In genomic region chr11:104106329-104106728, GRCm38 (mm10) we compare ENCODE assay signal across 8 mouse cellular contexts. TPM values are rescaled to one million over a fixed set of nuclear protein-coding genes. Genes with fewer than 3 reads are reported as not detected.
DNase-seq lines count a peak whose midpoint lies in the region; ATAC-seq and TF ChIP-seq lines count a peak whose summit lies in the region.
"Had no signal": no experiment of that assay in that cellular context is flagged by ENCODE, and none has a peak within 500 bp of the region (broad histone marks: within the 10 kb centered on the region; RNA-seq: fewer than 3 reads in every experiment).

No protein-coding gene starts in this region.

- DNase-seq in limb, embryonic 14.5 days (ENCODE audit: low spot score) = peak; percentile 57
- DNase-seq in limb, embryonic 10.5 days (ENCODE audit: low spot score) = no peak
- DNase-seq in frontal cortex, adult 2 months (ENCODE audit: extremely low spot score in 1 of 2, low spot score in 1 of 2) = peak; percentile 34 to 82
- DNase-seq in layer of hippocampus, adult 2 months (ENCODE audit: low spot score in 2 of 2) = peak; percentile 51 to 56
- no peak for DNase-seq in Muller cell, postnatal 12 days (ENCODE audit: inconsistent ontology term)
- DNase-seq in heart, postnatal 25 days (ENCODE audit: low spot score) = no peak

- no peaks in the 10 kb centered on the region for H3K9me3 ChIP-seq in limb, embryonic 14.5 days (ENCODE audit: control insufficient read depth, low read length)
- H3K9me3 ChIP-seq in limb, embryonic 10.5 days (replicated peaks) = no peaks in the 10 kb centered on the region
- H3K9me3 ChIP-seq: neural tube, embryonic 12.5 days had no signal

- no peak for ATAC-seq in limb, embryonic 14.5 days (ENCODE audit: low FRiP score, low read depth)

- 52% methylated on average over 5 of the region's 5 CpGs for WGBS in limb, embryonic 14.5 days
- WGBS in limb, embryonic 10.5 days = 87% methylated on average over 5 of the region's 5 CpGs
- WGBS in olfactory bulb, adult 2 months = 28% methylated on average over 5 of the region's 5 CpGs

- H3K4me1 ChIP-seq in limb, embryonic 14.5 days (ENCODE audit: control insufficient read depth, insufficient read depth, low read length) = 0 out of 2 replicates have a peak, but pooled peaks cover 3% of the 10 kb centered on the region
- H3K4me1 ChIP-seq in limb, embryonic 10.5 days = peaks cover 22% of the 10 kb centered on the region
- H3K4me1 ChIP-seq in olfactory bulb, adult 2 months (ENCODE audit: control insufficient read depth, insufficient read depth, low read length) = peaks cover 36% of the 10 kb centered on the region

- intact Hi-C loops in heart, postnatal 25 days (cut with DNase I) = no loop called here

- H3K9ac ChIP-seq in limb, embryonic 14.5 days (ENCODE audit: low read depth, low read length, severe bottlenecking) = no peak overlapping the region
- H3K9ac ChIP-seq: neural tube, embryonic 12.5 days had no signal

- no peak for TF ChIP-seq POLR2A in limb, embryonic 14.5 days (IDR thresholded peaks at IDR 0.05; ENCODE audit: borderline replicate concordance, extremely low read depth, insufficient read depth, insufficient read length)
- no peak for TF ChIP-seq POLR2A in olfactory bulb, adult 2 months (IDR thresholded peaks at IDR 0.05; ENCODE audit: insufficient read depth, low read depth, low read length)

- no peaks in the 10 kb centered on the region for H3K36me3 ChIP-seq in limb, embryonic 14.5 days (ENCODE audit: control insufficient read depth, insufficient read depth, low read length)
- no peaks in the 10 kb centered on the region for H3K36me3 ChIP-seq in limb, embryonic 10.5 days
- H3K36me3 ChIP-seq: neural tube, embryonic 12.5 days had no signal

- H3K4me2 ChIP-seq in limb, embryonic 14.5 days (replicated peaks; ENCODE audit: low read depth, low read length, severe bottlenecking) = no peak overlapping the region
- H3K4me2 ChIP-seq: neural tube, embryonic 12.5 days had no signal

- no peaks in the 10 kb centered on the region for H3K27me3 ChIP-seq in limb, embryonic 14.5 days (ENCODE audit: control insufficient read depth, insufficient read depth, low read length)
- H3K27me3 ChIP-seq in limb, embryonic 10.5 days (ENCODE audit: low read depth, poor library complexity, severe bottlenecking) = 0 out of 2 replicates have a peak, but pooled peaks cover under 1% of the 10 kb centered on the region
- H3K27me3 ChIP-seq: neural tube, embryonic 12.5 days had no signal

- H3K27ac ChIP-seq in limb, embryonic 14.5 days (replicated peaks; ENCODE audit: low read depth, low read length) = no peak overlapping the region
- H3K27ac ChIP-seq in limb, embryonic 10.5 days = no peak overlapping the region
- no peak overlapping the region for H3K27ac ChIP-seq in layer of hippocampus, adult 2 months
- peak overlapping the region; percentile 32; the same call in 1 of the 2 replicates for H3K27ac ChIP-seq in olfactory bulb, adult 2 months (ENCODE audit: insufficient read depth, low read depth, low read length)
- H3K27ac ChIP-seq: neural tube, embryonic 12.5 days had no signal

- H3K4me3 ChIP-seq in limb, embryonic 14.5 days (replicated peaks; ENCODE audit: low read length) = no peak overlapping the region
- no peak overlapping the region for H3K4me3 ChIP-seq in limb, embryonic 10.5 days
- H3K4me3 ChIP-seq in layer of hippocampus, adult 2 months = no peak overlapping the region
- no peak overlapping the region for H3K4me3 ChIP-seq in olfactory bulb, adult 2 months (ENCODE audit: insufficient read depth, low read depth, low read length)
- H3K4me3 ChIP-seq: neural tube, embryonic 12.5 days had no signal

- no peak for TF ChIP-seq CTCF in layer of hippocampus, adult 2 months (conservative IDR thresholded peaks at IDR 0.05)
- TF ChIP-seq CTCF in olfactory bulb, adult 2 months (IDR thresholded peaks at IDR 0.05; ENCODE audit: insufficient read depth, low read depth, low read length) = no peak

RNA-seq across cellular contexts. Expression of gene Crhr1, which starts 26.3 kb away (rescaled TPM):
- polyA plus RNA-seq in limb, embryonic 14.5 days (2012; rRNA removed) = 0.04 and 0.09 TPM in 2 replicates
- polyA plus RNA-seq in limb, embryonic 14.5 days (2014; fragmentation: Nextera tagmentation; extraction: Ambion mirVana) = not detected in 2 replicates
- polyA plus RNA-seq in limb, embryonic 10.5 days (2016; fragmentation: Nextera tagmentation; extraction: Ambion mirVana) = 1.1 and 1.5 TPM in 2 replicates
- polyA plus RNA-seq in frontal cortex, adult 2 months (2012; rRNA removed) = 39.1 and 40.3 TPM in 2 replicates
- total RNA-seq in layer of hippocampus, adult 2 months (2021) = 1 to 10 TPM; 6.3 to 9.2 TPM
- not detected in 2 replicates for polyA plus RNA-seq in olfactory bulb, adult 2 months (2012; ENCODE audit: insufficient read depth, insufficient read length, low replicate concordance, missing spikeins)
- total RNA-seq in heart, postnatal 25 days (2021) = not detected

Comparison
In these comparisons a context has a peak if more than half of its experiments do, and no peak if none do; other contexts are left out.
1. DNase-seq: peak in limb, embryonic 14.5 days (single experiment), frontal cortex, adult 2 months (2 of 2) and layer of hippocampus, adult 2 months (2 of 2); none in limb, embryonic 10.5 days (single experiment), Muller cell, postnatal 12 days (single experiment) and heart, postnatal 25 days (single experiment).